Comparison of ENCODE assay signal across 11 mouse cellular contexts in genomic region chr6:112266631-112267030, GRCm38 (mm10). TPM values are rescaled to one million over a fixed set of nuclear protein-coding genes. Genes with fewer than 3 reads are reported as not detected.
DNase-seq lines count a peak whose midpoint lies in the region; ATAC-seq and TF ChIP-seq lines count a peak whose summit lies in the region.
"Had no signal": no experiment of that assay in that cellular context is flagged by ENCODE, and none has a peak within 500 bp of the region (broad histone marks: within the 10 kb centered on the region; RNA-seq: fewer than 3 reads in every experiment).

No protein-coding gene starts in this region.

- no peak for ATAC-seq in embryonic facial prominence, embryonic 13.5 days (ENCODE audit: insufficient number of reproducible peaks, insufficient read depth, low FRiP score, low TSS enrichment, low read depth)
- ATAC-seq in lung, embryonic 15.5 days (ENCODE audit: borderline replicate concordance, extremely low read depth, low FRiP score, low TSS enrichment) = peak; percentile 61; the same call in 1 of the 2 replicates
- no peak for ATAC-seq in liver, postnatal 0 days

- peak overlapping the region; percentile 20; the same call in 1 of the 2 replicates for H3K4me2 ChIP-seq in embryonic facial prominence, embryonic 13.5 days
- no peak overlapping the region for H3K4me2 ChIP-seq in lung, embryonic 15.5 days
- no peak overlapping the region for H3K4me2 ChIP-seq in liver, postnatal 0 days (ENCODE audit: low read depth, low read length)
- H3K4me2 ChIP-seq: limb, embryonic 15.5 days had no signal

- no peak overlapping the region for H3K4me3 ChIP-seq in embryonic facial prominence, embryonic 13.5 days
- no peak overlapping the region for H3K4me3 ChIP-seq in embryonic facial prominence, embryonic 10.5 days
- H3K4me3 ChIP-seq in lung, embryonic 15.5 days = no peak overlapping the region
- H3K4me3 ChIP-seq in lung, adult 2 months (replicated peaks; ENCODE audit: extremely low read depth, low read depth, low read length) = no peak overlapping the region
- H3K4me3 ChIP-seq in liver, postnatal 0 days (ENCODE audit: low read depth, low read length) = no peak overlapping the region
- H3K4me3 ChIP-seq: limb, embryonic 15.5 days had no signal

- peak overlapping the region; percentile 86 for H3K27ac ChIP-seq in embryonic facial prominence, embryonic 13.5 days
- H3K27ac ChIP-seq in embryonic facial prominence, embryonic 10.5 days (replicated peaks) = no peak overlapping the region
- no peak overlapping the region for H3K27ac ChIP-seq in lung, embryonic 15.5 days
- H3K27ac ChIP-seq in liver, postnatal 0 days (ENCODE audit: low read depth) = no peak overlapping the region
- H3K27ac ChIP-seq: limb, embryonic 15.5 days had no signal

- 30% methylated on average over 1 of the region's 1 CpGs for WGBS in embryonic facial prominence, embryonic 13.5 days
- WGBS in embryonic facial prominence, embryonic 10.5 days = 64% methylated on average over 1 of the region's 1 CpGs
- WGBS in lung, embryonic 15.5 days = 22% methylated on average over 1 of the region's 1 CpGs
- 40% methylated on average over 1 of the region's 1 CpGs for WGBS in lung, adult 2 months
- WGBS in liver, postnatal 0 days (ENCODE audit: insufficient replicate concordance) = 63% methylated on average over 1 of the region's 1 CpGs

- peaks cover 9% of the 10 kb centered on the region; the same call in 1 of the 2 replicates for H3K27me3 ChIP-seq in embryonic facial prominence, embryonic 13.5 days
- no peaks in the 10 kb centered on the region for H3K27me3 ChIP-seq in embryonic facial prominence, embryonic 10.5 days (replicated peaks; ENCODE audit: low read depth, poor library complexity, severe bottlenecking)
- H3K27me3 ChIP-seq in lung, embryonic 15.5 days = no peaks in the 10 kb centered on the region; the same call in 1 of the 2 replicates
- no peaks in the 10 kb centered on the region for H3K27me3 ChIP-seq in liver, postnatal 0 days (ENCODE audit: insufficient read depth, low read length)

- H3K9me3 ChIP-seq in embryonic facial prominence, embryonic 13.5 days = no peaks in the 10 kb centered on the region
- H3K9me3 ChIP-seq in embryonic facial prominence, embryonic 10.5 days = no peaks in the 10 kb centered on the region
- H3K9me3 ChIP-seq in lung, embryonic 15.5 days = no peaks in the 10 kb centered on the region
- no peaks in the 10 kb centered on the region for H3K9me3 ChIP-seq in liver, postnatal 0 days (ENCODE audit: low read length)
- H3K9me3 ChIP-seq: limb, embryonic 15.5 days had no signal

- no peak overlapping the region for H3K9ac ChIP-seq in embryonic facial prominence, embryonic 13.5 days
- no peak overlapping the region for H3K9ac ChIP-seq in lung, embryonic 15.5 days
- no peak overlapping the region for H3K9ac ChIP-seq in liver, postnatal 0 days (replicated peaks)
- H3K9ac ChIP-seq: limb, embryonic 15.5 days had no signal

- no peaks in the 10 kb centered on the region for H3K36me3 ChIP-seq in embryonic facial prominence, embryonic 13.5 days
- H3K36me3 ChIP-seq in embryonic facial prominence, embryonic 10.5 days (replicated peaks) = no peaks in the 10 kb centered on the region
- H3K36me3 ChIP-seq in lung, embryonic 15.5 days = no peaks in the 10 kb centered on the region
- no peaks in the 10 kb centered on the region for H3K36me3 ChIP-seq in liver, postnatal 0 days (replicated peaks; ENCODE audit: insufficient read depth, low read length)
- H3K36me3 ChIP-seq: limb, embryonic 15.5 days had no signal

- no peak for TF ChIP-seq EP300 in liver, postnatal 0 days (IDR thresholded peaks at IDR 0.05; ENCODE audit: low read depth)

- no peak for TF ChIP-seq POLR2A in lung, adult 2 months (IDR thresholded peaks at IDR 0.05; ENCODE audit: borderline replicate concordance, extremely low read depth, low read depth, low read length)

- peaks cover 34% of the 10 kb centered on the region for H3K4me1 ChIP-seq in embryonic facial prominence, embryonic 13.5 days
- H3K4me1 ChIP-seq in embryonic facial prominence, embryonic 10.5 days = no peaks in the 10 kb centered on the region
- H3K4me1 ChIP-seq in lung, embryonic 15.5 days = peaks cover 12% of the 10 kb centered on the region
- no peaks in the 10 kb centered on the region for H3K4me1 ChIP-seq in lung, adult 2 months (ENCODE audit: control insufficient read depth, insufficient read depth, low read length)
- H3K4me1 ChIP-seq in liver, postnatal 0 days (ENCODE audit: insufficient read depth) = no peaks in the 10 kb centered on the region

- DNase-seq in embryonic facial prominence, embryonic 10.5 days (ENCODE audit: low spot score) = no peak
- DNase-seq in lung, adult 2 months = no peak
- DNase-seq in layer of hippocampus, adult 8-10 months (ENCODE audit: low spot score in 2 of 2) = peak; percentile 67 to 69
- peak; percentile 26 to 52 for DNase-seq in right cerebral cortex, adult 2 months (ENCODE audit: low spot score in 2 of 2)
- DNase-seq in liver, postnatal 0 days = no peak
- no peak for DNase-seq in adrenal gland, postnatal 4 days (ENCODE audit: low spot score in 2 of 2)
- DNase-seq: thymus, postnatal 4 days had no signal

- TF ChIP-seq CTCF in lung, adult 2 months (IDR thresholded peaks at IDR 0.05; ENCODE audit: insufficient read depth, low read length) = no peak
- TF ChIP-seq CTCF in liver, postnatal 0 days (IDR thresholded peaks at IDR 0.05; ENCODE audit: low read depth) = no peak

RNA-seq across cellular contexts. Expression of gene Lmcd1, which starts 6.9 kb away (rescaled TPM):
- polyA plus RNA-seq in embryonic facial prominence, embryonic 13.5 days (2015; fragmentation: Nextera tagmentation; extraction: Ambion mirVana) = 54.9 and 73.0 TPM in 2 replicates
- polyA plus RNA-seq in embryonic facial prominence, embryonic 10.5 days (2016; fragmentation: Nextera tagmentation; extraction: Ambion mirVana) = 0.89 and 2.2 TPM in 2 replicates
- polyA plus RNA-seq in lung, embryonic 15.5 days (2015; fragmentation: Nextera tagmentation; extraction: Ambion mirVana) = 34.9 and 37.4 TPM in 2 replicates
- polyA plus RNA-seq in lung, adult 2 months (2012; rRNA removed) = 11.9 and 13.6 TPM in 2 replicates
- total RNA-seq in layer of hippocampus, adult 8-10 months (2022) = 1 to 10 TPM; 6.1 to 8.3 (median 7.2) TPM
- 0.65 and 1.5 TPM in 2 replicates for polyA plus RNA-seq in liver, postnatal 0 days (2015; fragmentation: Nextera tagmentation; extraction: Ambion mirVana)
- 10 to 100 TPM; 12.1 to 15.9 TPM for total RNA-seq in adrenal gland, postnatal 4 days (2021)
- total RNA-seq: neutrophil, adult 5-6 weeks had no signal

Comparison
In these comparisons a context has a peak if more than half of its experiments do, and no peak if none do; other contexts are left out.
1. DNase-seq: peak in layer of hippocampus, adult 8-10 months (2 of 2) and right cerebral cortex, adult 2 months (2 of 2); none in embryonic facial prominence, embryonic 10.5 days (single experiment), lung, adult 2 months (single experiment), liver, postnatal 0 days (single experiment) and adrenal gland, postnatal 4 days (0 of 2).